Mouse (Mus musculus) midbrain, embryonic 13.5 days (tissue): Measurements from ENCODE around the gene Krr1. TPM values are rescaled to one million over a fixed set of nuclear protein-coding genes. Genes with fewer than 3 reads are reported as not detected.
"Not testable (repeated sequence)": the region's sequence is repeated elsewhere in the genome, so short reads cannot be mapped to it uniquely, and the experiment has no call there.

Experiments used
- ATAC-seq: fragments of 200-750 bp; cut with Nextera tagmentation; 2 replicates; pipeline ENCODE4 v1.8.0; 2017; ENCODE audit warnings: mild to moderate bottlenecking, moderate TSS enrichment, moderate library complexity
- H3K27ac ChIP-seq: fragments of 300-500 bp; sonication (generic); 2 replicates; pipeline ENCODE4 v1.5.1; 2015; ENCODE audit warnings: inconsistent platforms, mild to moderate bottlenecking, moderate library complexity
- H3K27me3 ChIP-seq: fragments of 300-500 bp; sonication (generic); 2 replicates; pipeline ENCODE4 v1.6.1; 2015; ENCODE audit warnings: mild to moderate bottlenecking, inconsistent platforms
- H3K36me3 ChIP-seq: fragments of 300-500 bp; sonication (generic); 2 replicates; pipeline ENCODE4 v1.6.1; 2015; ENCODE audit warnings: mild to moderate bottlenecking, inconsistent platforms
- H3K4me1 ChIP-seq: fragments of 300-500 bp; sonication (generic); replicated peaks from 2 replicates; pipeline ENCODE4 v1.6.1; 2015; ENCODE audit warnings: inconsistent platforms
- H3K4me2 ChIP-seq: fragments of 300-500 bp; sonication (generic); replicated peaks from 2 replicates; pipeline ENCODE4 v1.6.1; 2015; ENCODE audit warnings: moderate library complexity, mild to moderate bottlenecking, inconsistent platforms
- H3K4me3 ChIP-seq: fragments of 300-500 bp; sonication (generic); replicated peaks from 2 replicates; pipeline ENCODE4 v1.5.1; 2015; ENCODE audit warnings: mild to moderate bottlenecking, inconsistent platforms
- H3K9ac ChIP-seq: fragments of 300-500 bp; sonication (generic); replicated peaks from 2 replicates; pipeline ENCODE4 v1.6.1; 2015; ENCODE audit warnings: mild to moderate bottlenecking, inconsistent platforms
- H3K9me3 ChIP-seq: fragments of 300-500 bp; sonication (generic); 2 replicates; pipeline ENCODE4 v1.6.1; 2016; ENCODE audit warnings: mild to moderate bottlenecking, inconsistent platforms
- WGBS: fragments of 180-500 bp; shearing (Covaris S2); methylation state at CpG from one replicate; pipeline ENCODE4 v1.1.7; 2015; 5-methylcytosine and 5-hydroxymethylcytosine counted together
- polyA plus RNA-seq: library from polyadenylated mRNA; unstranded; fragments of >200 nt; fragmentation: Nextera tagmentation; extraction: Ambion mirVana; gene quantifications from 2 replicates; pipeline ENCODE4 v1.2.1, GENCODE M21; 2015

The Krr1 gene
- polyA plus RNA-seq, 1 experiment from 2014 or later = 47.3 TPM

DNA sequence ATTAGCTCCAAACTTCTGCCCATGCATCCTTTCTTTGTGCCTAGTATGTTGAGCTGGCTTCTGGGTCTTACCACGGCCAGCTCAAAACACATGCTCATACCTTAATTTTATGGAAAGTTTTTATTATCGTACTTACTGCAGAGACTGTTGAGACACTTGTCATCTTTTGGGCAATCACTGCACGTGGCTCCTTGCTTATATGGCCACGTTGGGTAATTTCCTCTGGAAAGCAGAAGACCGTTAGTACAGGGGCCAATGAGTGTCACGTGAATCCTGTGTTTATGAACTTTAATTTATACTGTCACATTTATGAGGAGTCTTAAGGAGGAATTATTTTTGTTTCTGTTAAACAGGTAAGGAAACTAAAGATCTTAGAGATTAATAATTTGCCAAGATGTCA lies 14.0 kb downstream of the Krr1 start:
- H3K27me3 ChIP-seq = no peaks in the 10 kb centered on the region
- no peak overlapping the region for H3K4me3 ChIP-seq
- no peaks in the 10 kb centered on the region for H3K4me1 ChIP-seq
- no peak overlapping the region for H3K27ac ChIP-seq
- peaks cover 55% of the 10 kb centered on the region for H3K36me3 ChIP-seq
- H3K9ac ChIP-seq = no peak overlapping the region
- WGBS = 97% methylated on average over 6 of the region's 6 CpGs
- no peak for ATAC-seq
- no peaks in the 10 kb centered on the region for H3K9me3 ChIP-seq
- H3K4me2 ChIP-seq = no peak overlapping the region

DNA sequence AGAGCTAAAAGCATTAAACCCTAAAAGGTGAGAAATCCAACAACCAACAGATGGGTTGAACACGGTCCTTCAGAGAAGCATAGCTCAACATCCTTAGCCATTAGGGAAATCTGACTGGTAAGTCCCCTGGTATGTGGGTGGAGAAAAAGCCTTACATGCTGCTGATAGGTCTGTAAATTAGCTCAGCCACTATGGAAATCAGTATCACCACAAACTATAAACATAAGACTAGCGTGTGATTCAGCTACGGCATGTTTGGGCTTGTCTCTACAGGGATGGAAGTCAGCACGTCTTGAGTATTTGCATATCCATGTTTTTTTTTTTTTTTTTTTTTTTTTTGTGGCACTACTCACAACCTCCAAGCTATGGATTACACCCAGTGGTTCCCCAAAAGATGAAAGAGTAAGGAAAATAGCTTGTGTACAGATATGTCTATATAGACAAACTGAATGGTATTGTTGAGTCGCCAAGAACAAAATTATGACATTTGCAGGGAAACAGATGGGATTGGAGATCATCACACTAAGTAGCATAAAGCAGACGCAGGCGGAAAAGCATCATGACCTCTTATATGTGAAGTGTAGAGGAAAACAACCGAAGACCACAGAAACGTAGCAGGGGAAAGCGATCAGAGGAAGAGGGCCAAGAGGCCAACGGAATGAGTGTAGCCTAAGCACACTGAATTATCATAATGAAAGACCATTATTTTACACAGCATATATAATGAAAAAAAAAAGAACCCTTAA lies 23.5 kb downstream of the Krr1 start:
- H3K4me3 ChIP-seq = no peak overlapping the region
- H3K36me3 ChIP-seq = no peaks in the 10 kb centered on the region
- no peak for ATAC-seq
- H3K4me2 ChIP-seq = no peak overlapping the region
- no peaks in the 10 kb centered on the region for H3K9me3 ChIP-seq
- no peaks in the 10 kb centered on the region for H3K27me3 ChIP-seq
- WGBS = 94% methylated on average over 11 of the region's 11 CpGs
- no peak overlapping the region for H3K9ac ChIP-seq
- no peaks in the 10 kb centered on the region for H3K4me1 ChIP-seq
- no peak overlapping the region for H3K27ac ChIP-seq

DNA sequence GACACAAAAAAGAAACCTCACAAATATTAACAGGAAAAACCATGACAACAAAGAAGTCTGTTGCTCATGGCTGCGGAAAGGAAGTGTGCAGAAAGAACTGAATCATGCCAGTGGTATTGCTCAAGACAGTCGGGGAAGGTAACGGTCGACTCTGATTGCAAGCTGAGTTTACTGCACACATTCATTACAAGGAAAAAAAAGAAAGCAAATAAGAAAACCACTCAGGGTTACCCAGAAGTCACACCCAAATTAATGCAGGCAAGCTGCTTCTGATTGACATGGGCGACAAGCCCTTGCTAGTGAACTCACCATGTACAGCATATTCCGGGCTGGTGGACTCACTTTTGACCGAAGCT lies 24.1 kb downstream of the Krr1 start:
- ATAC-seq = no peak
- no peak overlapping the region for H3K4me2 ChIP-seq
- H3K27ac ChIP-seq = no peak overlapping the region
- H3K9ac ChIP-seq = no peak overlapping the region
- no peaks in the 10 kb centered on the region for H3K9me3 ChIP-seq
- no peaks in the 10 kb centered on the region for H3K27me3 ChIP-seq
- no peaks in the 10 kb centered on the region for H3K4me1 ChIP-seq
- 96% methylated on average over 7 of the region's 7 CpGs for WGBS
- H3K36me3 ChIP-seq = no peaks in the 10 kb centered on the region
- H3K4me3 ChIP-seq = no peak overlapping the region

DNA sequence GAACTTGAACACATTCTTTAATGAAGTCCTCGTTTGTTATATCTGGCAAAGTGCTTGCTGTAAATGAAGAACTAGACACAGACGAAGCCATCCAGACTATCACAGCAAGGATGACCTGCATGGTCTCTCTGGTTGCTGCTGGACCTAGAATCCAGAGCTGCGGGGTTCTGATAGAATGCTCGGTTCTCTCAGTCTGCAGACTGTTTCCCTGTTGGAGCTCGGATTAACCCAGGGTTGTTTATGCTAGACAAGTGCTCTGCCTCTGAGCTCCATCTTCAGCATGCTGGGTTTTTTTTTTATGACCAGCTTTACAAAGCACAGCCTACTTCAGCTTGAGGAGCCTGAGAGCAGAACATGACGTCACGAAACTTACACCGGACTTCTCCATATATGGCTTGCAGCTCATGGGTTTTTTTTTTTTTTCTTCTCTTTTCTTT lies 24.5 kb downstream of the Krr1 start:
- Histone ChIP-seq H3K4me2 (no peak overlapping the region), H3K4me1 (no peaks in the 10 kb centered on the region), H3K36me3 (no peaks in the 10 kb centered on the region), H3K9me3 (no peaks in the 10 kb centered on the region), H3K4me3 (no peak overlapping the region), H3K27me3 (no peaks in the 10 kb centered on the region), H3K9ac (no peak overlapping the region), H3K27ac (no peak overlapping the region)
- WGBS = 82% methylated on average over 8 of the region's 8 CpGs
- ATAC-seq = no peak

DNA sequence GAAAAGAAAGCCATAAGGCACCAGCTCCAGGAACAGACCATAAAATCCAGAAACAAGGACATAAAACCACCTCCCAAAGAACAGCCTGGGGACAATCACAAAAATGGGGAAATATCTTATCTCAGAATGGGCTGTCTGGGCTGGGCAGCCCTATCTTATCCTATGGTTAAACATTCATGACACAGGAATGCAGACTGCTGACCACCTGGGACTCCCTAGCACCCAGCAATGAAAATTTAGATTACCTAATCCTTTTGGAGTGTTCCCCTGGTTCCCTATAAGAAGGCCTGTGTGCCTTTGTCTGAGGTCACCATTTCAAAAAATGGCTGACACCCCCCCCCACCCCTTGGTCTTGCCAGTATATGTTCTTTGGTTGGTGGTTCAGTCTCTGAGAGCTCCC lies 25.2 kb downstream of the Krr1 start:
- Histone ChIP-seq H3K9ac (no peak overlapping the region), H3K36me3 (no peaks in the 10 kb centered on the region), H3K9me3 (no peaks in the 10 kb centered on the region), H3K27me3 (no peaks in the 10 kb centered on the region), H3K4me3 (no peak overlapping the region), H3K4me2 (no peak overlapping the region), H3K27ac (no peak overlapping the region), H3K4me1 (no peaks in the 10 kb centered on the region)
- no peak for ATAC-seq

DNA sequence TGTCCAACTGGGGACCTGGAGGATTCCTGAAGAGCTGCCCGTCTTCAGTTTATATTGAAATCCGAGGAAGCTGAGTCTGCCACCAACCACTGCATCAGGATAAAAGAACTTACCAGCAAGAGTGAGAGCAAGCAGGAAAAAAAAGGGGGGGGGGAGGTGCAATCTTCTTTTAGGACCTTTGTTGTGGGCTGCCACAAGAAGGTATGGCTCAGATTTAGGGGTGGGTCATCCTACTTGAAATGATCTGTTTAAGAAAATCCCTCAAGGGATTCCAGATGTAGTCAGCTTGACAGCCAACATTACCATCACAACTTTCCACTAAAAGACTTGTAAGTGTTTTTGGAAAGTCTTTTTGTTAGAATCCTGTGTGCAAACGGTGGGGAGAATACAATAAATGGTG lies 27.3 kb downstream of the Krr1 start:
- H3K4me1 ChIP-seq = no peaks in the 10 kb centered on the region
- H3K4me3 ChIP-seq = no peak overlapping the region
- no peak overlapping the region for H3K9ac ChIP-seq
- WGBS = 55% methylated on average over 3 of the region's 3 CpGs
- H3K27me3 ChIP-seq = no peaks in the 10 kb centered on the region
- H3K4me2 ChIP-seq = no peak overlapping the region
- no peaks in the 10 kb centered on the region for H3K36me3 ChIP-seq
- no peak for ATAC-seq
- H3K27ac ChIP-seq = no peak overlapping the region
- H3K9me3 ChIP-seq = no peaks in the 10 kb centered on the region

DNA sequence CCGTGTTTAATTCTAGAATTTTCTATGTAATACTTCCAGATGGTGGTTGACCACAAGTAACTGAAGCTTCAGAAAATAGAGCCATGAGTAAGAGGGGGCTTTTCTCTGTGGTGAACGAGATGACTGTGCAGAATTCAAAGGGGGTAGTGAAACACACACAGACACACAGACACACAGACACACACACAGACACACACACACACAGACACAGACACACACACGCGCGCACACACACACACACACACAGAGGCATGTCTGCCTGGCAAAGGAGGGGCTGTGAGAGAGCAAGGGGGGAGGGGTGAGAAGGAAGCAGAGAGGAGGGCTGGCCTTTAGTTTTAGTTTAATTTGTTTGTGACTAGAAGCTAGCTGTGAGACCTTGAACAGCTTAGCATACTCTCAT lies 28.1 kb downstream of the Krr1 start:
- H3K9me3 ChIP-seq = no peaks in the 10 kb centered on the region
- no peaks in the 10 kb centered on the region for H3K4me1 ChIP-seq

DNA sequence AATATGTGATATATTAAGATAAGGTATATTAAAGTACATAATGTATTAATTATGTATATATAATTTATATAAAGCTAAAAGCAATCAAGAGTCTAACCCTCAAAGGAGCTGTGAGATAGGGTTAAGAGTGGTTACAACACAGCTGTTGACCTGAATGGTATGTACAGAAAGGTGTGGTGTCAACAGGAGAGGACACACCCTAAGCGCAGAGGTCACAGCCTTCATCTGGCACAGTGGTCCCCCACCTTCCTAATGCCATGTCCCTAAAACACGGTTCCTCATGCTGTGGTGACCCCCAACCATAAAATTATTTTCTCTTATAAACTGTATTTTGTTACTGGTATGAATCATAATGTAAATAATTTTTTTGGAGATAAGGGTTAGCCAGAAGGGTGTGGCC lies 28.9 kb downstream of the Krr1 start:
- H3K27ac ChIP-seq = no peak overlapping the region
- H3K9me3 ChIP-seq = no peaks in the 10 kb centered on the region
- H3K36me3 ChIP-seq = no peaks in the 10 kb centered on the region
- ATAC-seq = no peak
- no peak overlapping the region for H3K4me2 ChIP-seq
- H3K27me3 ChIP-seq = no peaks in the 10 kb centered on the region
- H3K4me3 ChIP-seq = no peak overlapping the region
- H3K4me1 ChIP-seq = no peaks in the 10 kb centered on the region
- no peak overlapping the region for H3K9ac ChIP-seq
- 95% methylated on average over 2 of the region's 2 CpGs for WGBS

More for the DNA sequence above, 28.1 kb downstream of the Krr1 start:
- ATAC-seq = no peak
- no peak overlapping the region for H3K9ac ChIP-seq
- no peak overlapping the region for H3K4me2 ChIP-seq
- no peaks in the 10 kb centered on the region for H3K27me3 ChIP-seq
- no peaks in the 10 kb centered on the region for H3K36me3 ChIP-seq
- no peak overlapping the region for H3K4me3 ChIP-seq
- 84% methylated on average over 5 of the region's 5 CpGs for WGBS
- no peak overlapping the region for H3K27ac ChIP-seq

DNA sequence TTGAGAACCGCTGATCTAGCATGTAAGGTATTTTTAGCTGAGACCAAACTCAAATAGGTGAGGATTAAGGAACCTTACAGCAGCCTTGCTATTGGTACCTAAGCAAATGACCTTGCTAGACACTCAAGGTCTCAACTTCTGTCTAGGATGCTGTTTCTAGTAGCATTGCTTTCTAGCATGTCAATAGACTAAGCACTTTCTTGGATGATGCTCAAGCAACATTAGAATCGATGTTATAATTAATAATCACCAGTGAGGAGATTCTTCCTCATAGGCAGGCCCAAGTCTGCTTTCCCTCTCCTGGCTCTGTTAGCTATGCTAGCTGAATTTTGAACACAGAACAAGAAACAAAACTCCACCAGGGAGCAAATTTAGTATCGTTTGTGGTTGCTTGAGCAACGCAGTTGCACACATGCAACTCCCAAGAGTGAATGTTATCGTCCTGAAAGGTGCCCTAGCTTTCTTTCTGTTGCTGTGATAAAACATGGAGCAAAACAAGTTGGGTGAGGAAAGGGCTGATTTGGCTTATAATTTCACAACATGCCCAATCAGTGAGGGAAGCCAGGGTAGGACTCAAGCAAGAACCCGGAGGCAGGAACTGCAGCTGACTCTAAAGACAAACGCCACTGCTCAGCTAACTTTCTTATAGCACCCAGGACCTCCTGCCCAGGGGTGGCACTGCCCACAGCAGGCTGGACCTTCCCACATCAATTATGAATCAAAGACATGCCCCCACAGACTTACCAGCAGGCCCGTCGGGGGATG lies 29.5 kb downstream of the Krr1 start:
- ATAC-seq = no peak
- H3K36me3 ChIP-seq = no peaks in the 10 kb centered on the region
- H3K4me1 ChIP-seq = no peaks in the 10 kb centered on the region
- no peak overlapping the region for H3K4me2 ChIP-seq
- H3K4me3 ChIP-seq = no peak overlapping the region
- no peak overlapping the region for H3K9ac ChIP-seq
- H3K27ac ChIP-seq = no peak overlapping the region
- no peaks in the 10 kb centered on the region for H3K9me3 ChIP-seq
- H3K27me3 ChIP-seq = no peaks in the 10 kb centered on the region
- WGBS = 86% methylated on average over 9 of the region's 9 CpGs

DNA sequence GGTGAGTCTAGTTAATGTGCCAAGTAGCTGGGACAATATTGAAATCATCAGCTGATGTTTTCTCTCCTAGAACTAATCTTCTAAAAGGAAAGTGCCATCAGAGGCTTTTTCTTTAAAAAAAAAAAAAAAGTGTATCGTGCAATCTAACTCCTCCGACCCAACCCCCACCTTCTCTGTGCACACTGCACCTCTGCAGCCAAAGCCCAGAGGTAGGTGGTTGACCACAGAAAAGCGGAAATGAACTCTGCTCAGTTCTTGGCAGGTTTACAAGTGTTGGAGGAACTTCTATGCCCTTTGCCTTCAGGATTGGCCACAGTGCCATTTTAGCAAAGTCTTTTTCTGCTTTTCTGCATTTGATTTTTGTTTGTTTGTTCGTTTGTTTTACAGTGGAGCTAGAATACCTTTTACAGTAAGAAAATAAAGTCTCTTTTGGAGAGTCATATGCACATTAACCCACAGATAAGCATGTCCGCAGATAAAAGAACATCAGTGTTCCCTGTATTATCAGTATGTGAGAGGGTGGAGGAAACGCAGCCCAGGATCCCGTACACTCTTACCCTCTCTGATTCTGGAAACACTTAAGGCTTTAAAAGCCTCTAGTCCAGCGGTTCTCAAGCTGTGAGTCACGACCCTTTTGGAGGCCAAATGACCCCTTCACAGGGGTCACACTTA lies 30.2 kb downstream of the Krr1 start, which contains the start of gene Glipr1:
Gene Glipr1, minus strand, starts transcription at position 88 of the 672 bp plus-strand sequence.
- 79% methylated on average over 9 of the region's 9 CpGs for WGBS

DNA sequence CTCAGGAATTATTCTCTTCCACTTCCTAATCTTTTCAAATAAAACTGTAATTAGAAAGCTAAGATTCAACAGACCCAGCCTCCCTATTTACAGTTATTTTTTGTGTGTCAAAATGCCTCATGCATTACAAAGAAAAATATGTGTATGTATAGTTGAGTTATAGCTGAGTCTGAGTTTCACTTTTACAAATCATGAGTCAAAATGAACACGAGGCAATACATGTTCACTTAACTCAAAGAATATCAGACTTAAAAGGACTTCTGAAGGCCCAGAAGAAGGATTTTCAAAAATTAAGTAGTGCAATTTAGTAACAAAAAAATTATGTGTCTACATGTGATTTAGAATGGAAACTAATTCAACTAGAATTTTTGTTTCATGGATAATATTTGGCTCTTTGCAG lies 37.0 kb downstream of the Krr1 start:
- H3K4me3 ChIP-seq, H3K4me2 ChIP-seq, H3K4me1 ChIP-seq, H3K9me3 ChIP-seq, H3K36me3 ChIP-seq, H3K27me3 ChIP-seq, ATAC-seq, H3K9ac ChIP-seq, H3K27ac ChIP-seq: not testable (repeated sequence)
- WGBS = 78% methylated on average over 1 of the region's 1 CpGs

More for the DNA sequence above, 30.2 kb downstream of the Krr1 start, which contains the start of gene Glipr1:
- no peak within 1 kb of the TSS for H3K4me2 ChIP-seq
- no peaks in the 10 kb centered on the region for H3K4me1 ChIP-seq
- no peak within 1 kb of the TSS for H3K4me3 ChIP-seq
- H3K9me3 ChIP-seq = no peaks in the 10 kb centered on the region
- H3K27ac ChIP-seq = no peak within 1 kb of the TSS
- H3K27me3 ChIP-seq = no peaks in the 10 kb centered on the region
- H3K9ac ChIP-seq = no peak within 1 kb of the TSS
- ATAC-seq = no peak
- H3K36me3 ChIP-seq = no peaks in the 10 kb centered on the region

DNA sequence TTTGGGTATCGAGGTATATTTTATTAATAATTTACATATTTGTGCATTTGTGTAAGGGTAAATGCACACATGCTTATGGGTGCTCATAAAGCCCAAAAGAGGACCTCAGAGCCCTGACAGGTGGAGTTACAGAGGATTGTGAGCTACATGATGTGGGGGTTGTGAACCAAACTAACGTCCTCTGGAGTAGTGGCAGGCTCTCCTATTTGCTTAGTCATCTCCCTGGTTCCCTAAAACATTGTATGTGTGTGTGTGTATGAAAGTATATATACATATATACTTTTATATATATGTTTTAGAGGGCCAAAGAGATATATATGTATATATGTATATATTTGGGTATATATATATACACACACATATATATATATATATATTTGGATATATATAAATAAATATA lies 51.1 kb downstream of the Krr1 start:
- ATAC-seq = no peak
- H3K9me3 ChIP-seq = no peaks in the 10 kb centered on the region
- no peak overlapping the region for H3K27ac ChIP-seq
- H3K4me1 ChIP-seq = no peaks in the 10 kb centered on the region
- no peak overlapping the region for H3K4me2 ChIP-seq
- H3K36me3 ChIP-seq = no peaks in the 10 kb centered on the region
- no peaks in the 10 kb centered on the region for H3K27me3 ChIP-seq
- H3K9ac ChIP-seq = no peak overlapping the region
- H3K4me3 ChIP-seq = no peak overlapping the region
- 70% methylated on average over 2 of the region's 2 CpGs for WGBS
